Mouse (Mus musculus): ENCODE measurements around the gene Fastk. TPM values are rescaled to one million over a fixed set of nuclear protein-coding genes. Genes with fewer than 3 reads are reported as not detected.

Fastk gene
- total RNA-seq (2021) = 100 to 1,000 TPM; 108 to 131 TPM
- long read RNA-seq, experiment 1, transcript Fastk-201 (10 exons, 1,893 nt) = major isoform, 124 of 317 reads
- long read RNA-seq, experiment 1, transcript Fastk-213 (9 exons, 2,552 nt) = minor isoform, 21 of 317 reads
- long read RNA-seq, experiment 1, partial matches to known transcripts = 20 of 317 reads
- long read RNA-seq, experiment 1, other reads (novel, unspliced or antisense) = 152 of 317 reads
- long read RNA-seq, experiment 2, transcript Fastk-213 (9 exons, 2,552 nt) = minor isoform, 15 of 234 reads
- long read RNA-seq, experiment 2, transcript Fastk-201 (10 exons, 1,893 nt) = major isoform, 120 of 234 reads
- long read RNA-seq, experiment 2, partial matches to known transcripts = 21 of 234 reads
- long read RNA-seq, experiment 2, other reads (novel, unspliced or antisense) = 78 of 234 reads

DNA sequence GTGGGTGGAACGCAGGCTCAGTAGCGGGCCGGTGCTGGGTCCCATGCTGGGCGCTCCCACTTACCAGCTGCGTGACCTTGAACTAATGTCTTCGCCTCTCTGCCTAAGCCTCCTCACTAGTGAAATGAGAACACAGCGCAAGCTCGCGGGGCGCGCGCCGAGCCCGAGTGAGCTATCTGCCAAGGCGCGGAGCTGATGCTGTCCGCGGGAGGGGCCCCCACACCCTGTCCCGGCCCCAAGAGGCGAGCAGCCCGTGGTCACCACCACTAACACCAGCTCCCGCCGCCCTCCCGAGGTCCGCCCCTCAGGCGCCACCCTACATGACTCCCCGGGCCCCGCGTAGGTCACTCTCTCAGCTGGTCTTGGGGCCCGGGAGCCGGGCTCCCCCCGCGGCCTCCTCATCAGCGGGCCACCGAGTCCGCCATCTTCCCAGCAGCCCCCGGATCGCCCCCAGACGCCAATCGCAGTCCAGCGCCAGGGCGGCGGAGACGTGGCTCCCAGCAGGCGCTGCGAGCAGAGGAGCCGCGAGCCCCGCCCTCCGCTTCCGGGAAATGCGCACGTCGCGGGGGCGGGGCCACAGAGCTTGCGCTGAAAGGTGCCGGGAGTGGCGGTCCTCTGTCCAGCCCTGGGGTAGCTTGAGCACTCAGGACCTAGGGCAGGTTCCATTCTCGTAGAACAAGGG lies at the start of gene Fastk:
TSS of gene Fastk (minus strand) at position 542 of the 682 bp plus-strand sequence.
- peak; percentile 96 to 97 for DNase-seq (ENCODE audit: low spot score in 2 of 2)

DNA sequence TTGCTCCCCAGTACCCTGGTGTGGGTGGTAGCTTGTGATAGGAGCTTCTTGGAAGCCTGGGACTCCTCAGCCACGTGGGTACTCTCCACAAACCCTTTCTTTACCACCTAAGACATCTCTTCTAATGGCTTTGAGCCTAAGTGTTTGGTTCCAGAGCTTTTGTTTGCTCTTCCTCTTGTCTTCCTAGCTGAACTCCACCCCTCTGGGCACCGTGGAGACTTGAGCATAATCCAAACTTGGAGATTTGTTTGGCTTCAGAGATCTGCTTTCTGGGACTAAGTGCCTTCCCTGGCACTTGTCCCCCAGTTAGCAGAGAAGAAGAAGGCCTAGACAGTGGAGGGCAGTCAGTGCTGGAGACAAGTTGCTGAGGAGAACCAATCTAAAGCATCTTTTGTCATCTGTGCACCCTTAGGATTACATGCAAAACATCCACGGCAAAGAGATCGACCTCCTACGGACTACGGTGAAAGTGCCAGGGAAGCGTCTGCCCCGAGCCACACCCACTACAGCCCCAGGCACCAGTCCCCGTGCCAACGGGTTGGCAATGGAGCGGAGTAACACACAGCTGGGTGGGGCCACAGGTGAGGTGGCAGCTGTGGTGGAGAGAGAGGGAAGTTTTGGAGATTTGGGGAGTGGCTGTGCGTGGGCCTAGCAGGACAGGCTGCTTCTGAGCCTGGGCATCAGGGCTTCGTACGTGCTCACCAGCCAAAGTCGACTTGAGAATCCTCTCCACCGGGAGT lies 47.6 kb upstream of the Fastk start:
- no peak for DNase-seq (ENCODE audit: low spot score in 2 of 2)

DNA sequence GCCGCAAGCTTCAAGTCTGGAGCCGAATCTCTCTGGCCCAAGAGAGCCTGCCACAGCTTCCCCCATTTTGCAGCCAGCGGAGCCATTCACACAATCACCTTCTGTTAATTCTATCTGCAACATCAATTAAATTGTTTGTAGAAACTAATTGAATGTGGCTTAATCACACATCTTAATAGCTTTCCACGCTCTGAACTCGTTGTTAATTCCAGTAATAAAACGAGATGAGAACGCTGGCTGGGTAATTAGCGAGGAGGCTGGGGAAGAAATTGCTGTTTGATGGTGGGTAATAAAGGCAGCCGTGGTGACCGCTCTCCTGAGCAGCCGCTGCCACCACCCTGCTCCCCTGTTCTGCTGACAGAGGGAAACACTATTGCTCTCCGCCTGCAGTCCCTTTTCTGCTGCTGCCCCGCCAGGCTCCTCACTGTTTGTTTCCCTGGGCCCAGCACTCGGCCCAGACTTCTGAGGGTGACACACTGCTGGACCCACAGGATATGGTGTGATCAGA lies 45.4 kb upstream of the Fastk start:
- DNase-seq (ENCODE audit: low spot score in 2 of 2) = no peak

DNA sequence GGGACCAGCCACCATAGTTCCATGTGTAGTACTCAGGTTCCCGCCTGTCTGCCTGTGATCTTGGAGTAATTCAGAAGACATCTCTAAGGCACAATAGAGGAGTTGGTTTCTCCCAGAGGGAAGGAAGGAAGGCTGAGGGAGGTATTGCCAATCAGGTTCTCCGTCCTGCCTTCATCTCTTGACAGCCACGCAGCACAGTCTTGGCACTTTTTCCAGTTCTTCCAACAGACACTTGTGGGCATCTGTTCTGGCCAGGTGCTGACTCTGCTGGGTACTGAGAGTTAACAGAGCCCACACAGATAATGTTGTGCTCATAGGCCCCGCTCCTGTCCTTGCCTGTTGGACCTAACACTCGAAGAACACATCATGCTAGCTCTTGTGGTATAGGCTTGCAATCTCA lies 41.7 kb upstream of the Fastk start:
- DNase-seq (ENCODE audit: low spot score in 2 of 2) = no peak

DNA sequence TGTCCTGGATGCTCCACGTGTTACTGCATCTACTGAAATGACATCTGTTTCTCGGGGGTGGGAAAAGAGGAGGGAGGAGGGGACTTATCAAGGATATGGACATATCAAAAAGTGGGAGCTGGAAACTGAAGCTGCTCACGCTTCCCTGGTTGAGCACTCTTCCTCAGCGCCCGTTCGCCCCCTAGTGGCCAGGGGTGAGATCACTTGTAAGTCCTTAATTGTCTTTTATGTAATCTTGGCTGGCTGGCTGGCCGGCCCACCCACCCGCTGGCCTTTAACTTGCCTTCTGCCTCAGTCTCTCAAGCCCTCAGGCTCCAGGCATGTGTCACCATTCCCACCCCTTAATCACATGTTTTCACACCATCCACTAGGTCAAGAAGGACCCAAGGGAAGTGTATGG lies 41.0 kb upstream of the Fastk start:
- DNase-seq (ENCODE audit: low spot score in 2 of 2) = peak; percentile 92 to 96

DNA sequence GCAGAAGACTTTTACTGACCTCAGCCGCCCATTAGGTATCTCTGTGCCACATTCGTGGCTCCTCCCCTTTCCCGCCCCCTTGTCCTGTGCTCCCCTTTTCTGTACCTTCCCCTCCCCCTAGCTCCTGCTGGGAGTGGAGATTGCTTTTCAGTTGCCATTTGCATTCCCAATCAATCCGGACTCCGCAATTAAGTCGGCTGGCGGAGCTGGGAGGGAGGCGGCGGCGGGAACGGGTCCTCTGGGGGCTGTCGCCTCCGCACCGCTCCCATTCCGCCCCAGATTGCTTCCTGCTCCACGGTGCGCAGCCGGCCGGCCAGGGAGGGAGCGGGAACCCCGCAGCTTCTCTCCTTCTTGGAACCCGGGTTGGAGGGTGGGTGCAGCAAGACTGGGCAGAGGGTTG lies 39.9 kb upstream of the Fastk start:
- no peak for DNase-seq (ENCODE audit: low spot score in 2 of 2)

DNA sequence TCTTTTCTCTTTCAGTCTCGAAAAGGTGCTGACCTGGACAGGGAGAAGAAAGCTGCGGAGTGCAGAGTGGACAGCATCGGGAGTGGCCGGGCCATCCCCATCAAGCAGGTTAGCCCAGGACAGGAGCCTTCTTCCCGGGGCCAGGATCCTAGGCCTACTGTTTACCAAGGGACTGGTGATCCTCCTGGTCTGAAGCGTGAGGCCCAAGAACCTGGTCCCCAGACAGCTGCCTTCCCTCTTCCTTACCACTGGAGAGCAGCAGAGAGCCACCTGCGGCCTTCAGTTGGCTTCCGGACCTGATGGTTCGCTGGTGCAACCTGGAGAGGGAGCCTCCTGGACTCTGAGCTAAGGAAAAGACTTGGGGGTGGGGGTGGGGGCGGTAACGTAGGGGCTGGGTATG lies 38.2 kb upstream of the Fastk start:
- DNase-seq (ENCODE audit: low spot score in 2 of 2) = peak; percentile 70 to 77

DNA sequence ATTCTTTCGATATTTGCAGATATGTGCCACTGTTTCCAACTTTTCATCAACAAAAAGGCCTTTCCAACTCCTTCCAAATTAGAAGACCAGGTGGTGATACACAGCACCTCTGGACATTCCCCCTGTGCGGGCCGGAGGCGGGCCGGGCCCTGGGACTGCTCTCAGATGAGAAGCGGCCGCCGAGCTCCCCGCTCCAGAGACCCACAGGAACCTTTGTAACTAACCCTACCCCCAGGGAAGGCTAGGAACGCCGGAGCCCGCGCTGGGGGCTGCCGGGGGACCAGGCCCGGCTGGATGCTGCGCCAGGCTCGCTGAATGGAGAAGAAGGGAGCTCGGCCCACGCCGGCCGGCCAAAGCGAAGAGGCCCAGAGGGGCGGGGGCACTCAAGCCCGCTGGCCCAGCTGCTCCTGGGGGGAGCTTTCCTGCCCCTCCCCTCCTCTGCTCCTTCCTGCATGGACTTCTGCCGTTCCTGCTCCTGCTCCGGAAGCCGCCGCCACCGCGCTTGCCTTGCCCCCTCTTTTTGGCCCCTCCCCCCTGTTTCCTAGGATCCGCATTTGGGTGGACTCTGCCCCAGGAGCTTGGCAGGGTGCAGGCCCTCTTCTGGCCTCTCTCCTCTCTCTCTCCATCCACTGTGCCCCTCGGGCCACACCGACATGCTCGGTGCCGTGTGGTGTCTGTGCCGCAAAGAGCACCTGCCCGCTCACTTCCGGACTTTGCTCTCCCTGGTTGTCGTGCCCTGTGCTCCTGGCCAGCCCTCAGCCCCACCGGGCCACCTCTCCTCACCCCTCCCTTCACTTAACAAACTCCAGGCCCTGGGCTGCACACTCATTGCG lies 37.4 kb upstream of the Fastk start:
- DNase-seq (ENCODE audit: low spot score in 2 of 2) = no peak

DNA sequence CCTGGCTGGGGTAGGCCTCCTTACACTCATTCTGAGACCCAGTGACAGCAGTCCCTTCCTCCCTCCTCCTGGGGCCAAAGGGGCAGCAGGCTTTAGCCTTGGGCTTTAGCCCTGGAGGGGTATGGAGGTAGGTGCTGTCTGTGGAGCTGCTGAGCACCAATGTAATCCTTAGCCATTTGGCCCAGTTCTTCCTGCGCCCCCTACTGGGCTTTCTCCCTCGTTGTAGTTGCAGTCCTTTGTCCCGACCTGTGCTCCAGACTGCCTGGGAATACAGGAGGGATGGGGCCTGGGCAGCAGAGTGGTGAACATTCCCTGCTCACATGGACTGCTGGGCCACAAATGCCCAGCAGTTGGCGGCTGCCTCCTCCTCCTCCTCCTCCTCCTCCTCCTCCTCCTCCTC lies 36.6 kb upstream of the Fastk start:
- DNase-seq (ENCODE audit: low spot score in 2 of 2) = peak; percentile 68 to 72

DNA sequence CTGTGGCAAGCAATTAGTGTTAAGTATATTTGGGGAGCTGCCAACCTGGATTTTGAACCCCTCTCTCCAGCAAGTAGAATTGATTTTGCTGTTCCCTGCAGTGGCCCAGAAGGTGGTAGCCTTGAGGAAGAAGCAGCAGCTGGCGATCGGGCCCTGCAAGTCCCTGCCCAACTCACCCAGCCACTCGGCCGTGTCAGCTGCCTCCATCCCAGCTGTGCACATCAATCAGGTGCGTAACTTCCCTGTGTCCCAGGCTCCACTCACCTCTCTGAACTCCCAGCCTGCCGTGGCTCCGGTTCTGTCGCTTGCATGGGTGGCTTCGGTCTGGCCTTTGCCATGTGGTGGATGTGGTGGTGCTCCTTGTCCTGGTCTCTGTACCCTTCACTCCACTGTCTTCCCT lies 32.8 kb upstream of the Fastk start:
- no peak for DNase-seq (ENCODE audit: low spot score in 2 of 2)

DNA sequence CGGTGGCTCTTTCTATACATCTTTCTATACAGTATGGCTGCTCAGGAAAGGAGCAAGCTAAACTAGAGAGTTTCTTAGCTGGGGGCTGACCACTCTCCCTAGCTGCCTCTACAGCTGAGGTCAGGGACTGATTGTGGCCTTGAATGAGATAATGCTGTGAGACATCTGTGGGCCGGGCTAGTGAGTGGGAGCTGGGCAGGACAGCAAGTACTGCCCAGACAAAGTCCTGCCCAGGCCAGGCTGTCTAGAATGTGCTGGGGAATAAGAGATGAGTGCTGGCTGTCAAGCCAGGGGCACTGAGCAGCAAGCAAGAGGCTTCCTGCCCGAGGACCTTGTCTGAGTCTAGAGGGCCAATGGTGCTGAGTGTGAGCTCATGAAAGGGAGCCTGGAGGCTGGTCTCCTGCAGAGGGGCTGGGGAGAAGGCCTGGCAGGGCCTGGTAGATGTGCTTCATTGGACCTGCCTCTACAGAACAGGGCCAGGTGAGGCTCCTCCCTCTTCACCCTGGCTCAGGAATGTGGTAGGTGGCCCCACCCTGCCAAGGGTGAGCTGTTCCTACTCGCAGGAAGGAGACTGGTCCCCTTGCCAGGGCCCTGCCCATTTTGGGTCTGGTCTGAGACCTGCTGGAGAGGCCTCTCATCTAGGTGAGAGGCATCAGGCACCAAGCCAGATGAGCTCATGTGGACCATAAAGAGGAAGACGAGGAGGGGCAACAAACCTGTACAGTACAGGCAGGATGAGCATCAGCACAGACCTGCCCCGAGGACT lies 30.6 kb upstream of the Fastk start:
- no peak for DNase-seq (ENCODE audit: low spot score in 2 of 2)

DNA sequence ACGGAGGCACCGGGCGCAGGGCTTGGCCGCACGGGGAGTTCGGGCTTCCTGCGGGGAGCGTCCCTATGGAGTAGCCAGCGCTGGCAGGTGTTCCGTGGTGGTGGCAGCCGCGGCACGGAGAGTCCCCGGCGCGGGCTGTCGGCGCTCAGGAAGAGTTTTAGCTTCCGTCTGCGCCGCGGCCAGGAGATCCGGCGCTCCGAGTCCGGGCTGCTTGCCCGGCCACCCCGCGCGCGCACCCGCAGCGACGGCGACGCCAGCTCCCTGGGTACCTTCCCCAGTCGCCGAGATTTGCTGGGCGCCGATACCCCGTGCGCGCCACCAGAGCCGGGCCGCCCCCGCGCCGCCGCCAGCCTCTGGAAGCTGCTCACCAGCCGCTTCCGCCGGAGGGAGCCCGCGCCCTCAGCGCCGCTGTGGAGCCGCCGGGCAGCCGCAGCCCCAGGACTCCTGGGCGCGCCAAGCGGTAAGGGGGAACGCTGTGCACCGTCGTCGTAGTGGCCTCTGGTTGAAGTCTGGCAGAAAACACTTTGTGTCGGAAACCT lies 29.7 kb upstream of the Fastk start:
- peak; percentile 76 to 87 for DNase-seq (ENCODE audit: low spot score in 2 of 2)

DNA sequence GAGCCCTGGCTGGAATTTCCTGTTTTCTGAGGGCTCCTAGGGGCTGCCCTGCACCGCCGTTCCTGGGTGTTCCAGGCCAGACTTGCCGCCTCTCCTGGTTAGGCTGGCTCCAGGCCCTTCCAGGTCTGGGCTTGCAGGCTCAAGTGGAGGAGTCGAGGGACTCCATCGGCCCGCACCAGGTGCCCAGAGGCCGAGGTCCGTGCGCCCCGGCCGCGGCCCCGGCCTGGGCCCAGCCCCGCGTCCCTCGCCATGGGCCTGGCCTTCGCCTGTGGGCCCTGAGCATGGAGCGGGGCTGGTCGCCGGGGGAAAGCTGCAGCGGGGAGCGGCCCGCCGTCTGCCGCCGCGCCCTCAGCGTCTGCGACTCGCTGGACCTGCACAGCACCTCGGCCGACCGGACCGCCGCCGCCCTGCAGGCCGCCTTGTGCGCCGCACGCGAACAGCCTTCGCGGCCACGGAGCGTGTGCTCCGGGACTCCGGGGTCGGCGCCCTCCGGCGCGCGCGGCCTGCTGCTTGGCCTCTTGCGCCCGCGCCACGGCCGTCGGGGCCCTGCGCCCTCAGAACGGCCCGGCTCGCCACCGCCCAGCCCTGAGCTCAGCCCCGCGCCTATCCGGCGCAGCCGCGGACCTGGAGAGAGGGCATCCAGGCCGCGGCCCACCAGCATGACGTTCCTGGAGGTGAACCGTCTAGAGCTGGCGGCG lies 29.1 kb upstream of the Fastk start:
- no peak for DNase-seq (ENCODE audit: low spot score in 2 of 2)

DNA sequence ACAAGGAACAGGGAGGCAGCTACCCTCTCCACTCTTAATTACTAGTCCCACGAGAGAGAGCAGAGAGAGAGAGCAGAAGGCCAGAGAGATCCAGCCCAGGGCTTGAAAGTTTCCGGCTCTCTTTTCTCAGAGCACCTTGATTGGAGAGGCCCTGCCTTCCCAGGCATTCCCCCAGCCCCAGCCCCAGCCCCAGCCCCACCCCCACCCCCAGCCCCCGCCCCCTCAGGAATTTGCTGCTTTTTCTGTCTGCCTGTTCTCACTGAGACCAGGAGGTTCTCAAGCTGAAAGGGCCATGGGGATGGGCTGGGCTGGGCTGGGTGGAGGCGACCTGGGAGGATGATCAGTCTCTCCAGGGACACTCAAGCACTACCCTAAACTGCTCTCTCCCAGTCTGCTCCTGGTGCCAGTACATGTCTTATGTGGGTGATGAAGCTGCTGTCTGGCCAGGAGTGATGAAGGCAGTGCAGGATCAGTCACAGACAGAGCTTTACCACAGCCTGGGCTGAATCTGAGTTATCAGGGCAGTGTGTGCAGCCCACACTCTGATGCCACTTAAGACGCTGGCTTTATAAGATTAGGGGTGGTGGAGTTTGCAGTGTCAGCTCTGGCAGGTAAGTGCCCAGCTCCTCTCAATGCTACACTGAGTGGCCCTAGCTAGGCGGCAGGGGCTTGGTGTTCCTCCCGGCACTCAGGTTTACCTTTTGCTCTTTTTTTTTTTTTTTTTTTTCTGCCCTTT lies 28.0 kb upstream of the Fastk start:
- no peak for DNase-seq (ENCODE audit: low spot score in 2 of 2)

DNA sequence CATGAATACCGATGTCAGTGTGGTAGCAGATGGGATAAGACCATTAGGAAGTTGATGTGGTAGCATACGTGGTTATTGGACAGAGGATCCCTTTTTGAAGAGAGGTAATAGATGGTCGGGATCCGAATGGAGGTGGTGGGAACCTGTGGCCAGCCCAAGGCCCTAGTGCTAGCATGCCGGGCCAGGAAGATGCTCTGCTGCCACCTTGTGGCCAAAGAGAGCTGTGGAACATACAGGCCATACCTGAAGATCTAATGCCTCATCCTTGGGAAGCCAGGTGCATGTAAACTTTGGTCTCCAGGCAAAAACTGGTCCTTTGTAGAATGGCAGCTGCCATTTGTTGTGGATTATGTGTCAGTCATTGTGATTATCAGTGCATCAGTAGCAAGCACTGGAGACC lies 25.5 kb upstream of the Fastk start:
- peak; percentile 73 to 82 for DNase-seq (ENCODE audit: low spot score in 2 of 2)

DNA sequence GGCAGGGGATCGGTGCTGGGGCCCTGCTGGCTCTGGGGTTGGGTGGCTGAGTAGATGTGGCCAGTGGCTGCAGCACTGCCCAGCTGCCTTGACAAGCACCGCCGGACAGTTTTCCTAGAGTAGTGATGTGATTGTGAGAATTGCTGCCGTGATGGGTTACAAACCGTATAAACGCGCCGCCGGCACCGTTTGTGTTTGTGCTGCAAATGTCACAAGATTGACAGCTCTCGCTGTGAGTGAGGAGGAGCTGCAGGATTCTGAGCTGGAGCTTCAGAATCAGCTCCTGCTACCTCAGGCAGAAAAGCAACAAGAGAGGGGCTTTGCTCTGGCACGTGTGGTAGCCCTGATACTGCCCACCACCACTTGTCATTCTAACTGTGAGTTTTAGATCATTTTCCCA lies 21.7 kb upstream of the Fastk start:
- DNase-seq (ENCODE audit: low spot score in 2 of 2) = no peak

DNA sequence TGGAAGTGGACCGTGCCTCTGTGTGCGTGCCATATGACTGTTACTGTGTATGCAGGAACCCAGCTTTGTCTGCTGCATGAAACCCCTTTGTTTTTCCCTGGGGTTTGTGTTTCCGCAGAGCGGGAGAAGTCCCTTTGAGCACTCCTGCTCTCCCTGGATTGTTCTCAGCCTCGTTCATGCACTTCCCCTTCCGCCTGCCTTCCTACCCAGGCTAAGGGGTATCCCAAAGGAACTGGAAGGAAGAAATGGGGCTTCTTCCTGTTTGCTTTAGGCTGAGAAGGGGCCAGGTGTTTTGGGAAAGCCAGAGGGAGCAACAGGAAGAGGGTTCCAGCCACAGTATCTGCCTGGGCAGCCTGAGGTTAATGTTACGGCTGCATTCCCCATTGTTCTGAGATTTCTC lies 10.5 kb upstream of the Fastk start:
- DNase-seq (ENCODE audit: low spot score in 2 of 2) = no peak

DNA sequence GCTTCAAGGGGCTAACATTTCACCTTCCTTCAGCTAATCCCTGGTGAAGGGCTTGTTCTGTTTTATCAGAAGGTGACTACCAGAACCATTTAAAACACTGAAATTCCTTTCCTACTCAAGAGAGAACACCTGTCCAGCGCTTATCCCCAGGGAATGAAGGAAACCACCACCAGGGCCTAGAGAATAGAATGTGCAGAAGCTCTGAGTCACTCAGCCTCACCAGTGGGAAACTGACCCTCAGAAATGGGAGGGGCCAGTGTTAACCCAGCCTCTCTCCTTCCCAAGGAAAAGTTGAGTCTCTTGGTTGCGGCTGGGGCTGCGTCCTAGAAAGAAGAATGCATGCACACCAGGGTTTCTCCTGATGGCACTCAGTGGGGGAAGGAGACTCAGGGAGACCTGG lies 10.0 kb upstream of the Fastk start:
- DNase-seq (ENCODE audit: low spot score in 2 of 2) = no peak

DNA sequence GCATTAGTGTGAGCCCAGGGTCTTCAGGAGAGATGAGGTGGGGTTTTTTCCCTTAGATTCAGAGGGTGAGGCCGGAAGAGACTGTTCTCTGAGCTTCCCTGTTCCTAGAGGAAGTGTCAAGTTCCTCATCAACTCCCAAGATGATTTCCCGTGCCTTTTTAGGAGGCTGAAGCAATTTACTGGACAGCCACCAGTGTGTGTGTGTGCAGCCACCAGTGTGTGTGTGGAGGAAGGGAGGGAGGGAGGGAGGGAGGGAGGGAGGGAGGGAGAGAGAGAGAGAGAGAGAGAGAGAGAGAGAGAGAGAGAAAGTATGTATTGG lies 8.9 kb upstream of the Fastk start:
- no peak for DNase-seq (ENCODE audit: low spot score in 2 of 2)
